Mouse (Mus musculus): ENCODE results near the gene Gm29609. TPM values are rescaled to one million over a fixed set of nuclear protein-coding genes. Genes with fewer than 3 reads are reported as not detected.

The Gm29609 gene
- total and polyA plus RNA-seq, 3 experiments = 0.57 to 2.7 (median 1.2) TPM

DNA sequence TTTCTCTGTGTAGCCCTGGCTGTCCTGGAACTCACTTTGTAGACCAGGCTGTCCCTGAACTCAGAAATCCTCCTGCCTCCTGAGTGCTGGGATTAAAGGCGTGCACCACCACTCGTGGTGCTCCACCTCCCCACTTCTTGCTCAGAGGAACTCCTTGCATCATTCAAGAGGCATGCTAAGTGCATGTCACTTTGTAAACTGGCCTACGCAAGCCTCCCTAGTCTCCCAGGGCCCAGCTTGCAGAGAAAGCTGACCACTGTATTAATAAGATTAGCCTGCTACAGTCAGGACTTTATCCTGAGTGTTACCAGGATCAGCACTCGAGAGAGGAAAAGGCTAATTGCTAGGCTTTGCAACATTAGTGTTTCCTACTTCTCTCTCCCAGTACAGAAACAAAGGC is 11.1 kb downstream of the Gm29609 start:
- H3K4me3 ChIP-seq (replicated peaks in 1 of 3; ENCODE audit: low read depth in 2 of 3, low read length in 2 of 3, poor library complexity in 1 of 3) = no peak overlapping the region
- TF ChIP-seq RAD21 (IDR thresholded peaks at IDR 0.05; ENCODE audit: low read depth, low read length) (no peak), JUND (conservative IDR thresholded peaks at IDR 0.05; ENCODE audit: low read depth, low read length) (no peak), MAX (IDR thresholded peaks at IDR 0.05; ENCODE audit: low read length) (no peak), NELFE (IDR thresholded peaks at IDR 0.05; ENCODE audit: low read depth, low read length) (no peak), CHD1 (IDR thresholded peaks at IDR 0.05; ENCODE audit: low read depth, low read length) (no peak), MYC (IDR thresholded peaks at IDR 0.05; ENCODE audit: low read depth, low read length) (no peak), USF2 (conservative IDR thresholded peaks at IDR 0.05; ENCODE audit: low read depth, low read length) (no peak), E2F4 (IDR thresholded peaks at IDR 0.05; ENCODE audit: insufficient replicate concordance, low read depth, low read length) (no peak), UBTF (IDR thresholded peaks at IDR 0.05; ENCODE audit: low read depth, low read length) (no peak)
- H3K79me2 ChIP-seq (replicated peaks; ENCODE audit: control insufficient read depth, extremely low read depth, insufficient read depth, poor library complexity, severe bottlenecking) = 0 out of 2 replicates have a peak, but pooled peaks cover 6% of the 10 kb centered on the region
- in situ Hi-C loops (cut with MboI; ENCODE audit: low pct_ligation_motif_present, low pct_unique_long_range_greater_than_20kb, low sequenced_read_pairs) = no loop called here
- peaks cover 74 to 92% of the 10 kb centered on the region in 2 experiments for H3K36me3 ChIP-seq (replicated peaks in 1 of 2; ENCODE audit: control insufficient read depth in 1 of 2, insufficient read depth in 1 of 2, low read length in 1 of 2)
- no peaks in the 10 kb centered on the region for H3K27me3 ChIP-seq (replicated peaks)
- dilution Hi-C loops (cut with MboI; ENCODE audit: extremely low pct_ligation_motif_present, extremely low pct_unique_long_range_greater_than_20kb, low sequenced_read_pairs) = no loop called here
- H3K4me1 ChIP-seq (ENCODE audit: control insufficient read depth in 1 of 2, insufficient read depth in 2 of 2) = no peaks in the 10 kb centered on the region
- H3K27ac ChIP-seq (ENCODE audit: insufficient read depth, low read depth) = no peak overlapping the region
- no peak overlapping the region for H3K4me2 ChIP-seq (ENCODE audit: insufficient read depth, low read depth, poor library complexity, severe bottlenecking)
- no peak overlapping the region for H3K9ac ChIP-seq (ENCODE audit: insufficient read depth, low read depth)
- no peak for DNase-seq (ENCODE audit: extremely low read depth)
- no peaks in the 10 kb centered on the region for H3K9me3 ChIP-seq (replicated peaks; ENCODE audit: low read length)

DNA sequence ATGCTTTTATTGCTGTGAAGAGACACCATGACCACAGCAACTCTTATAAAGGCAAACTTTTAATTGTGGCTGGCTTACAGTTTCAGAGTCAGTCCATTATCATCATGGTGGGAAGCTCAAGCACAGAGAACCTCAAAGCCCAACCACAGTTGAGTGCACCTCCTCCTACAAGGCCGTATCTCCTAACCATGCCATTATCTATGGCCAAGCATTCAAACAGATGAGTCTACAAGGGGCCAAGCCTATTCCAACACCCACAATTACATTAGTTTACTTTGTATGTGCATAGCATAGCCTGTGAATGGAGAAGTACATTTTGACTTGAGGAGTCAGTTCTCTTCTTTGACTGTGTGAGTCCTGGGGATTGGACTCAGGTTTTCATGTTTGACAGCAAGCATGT is 14.8 kb downstream of the Gm29609 start:
- Histone ChIP-seq H3K9me3 (replicated peaks; ENCODE audit: low read length) (no peaks in the 10 kb centered on the region), H3K27me3 (replicated peaks) (no peaks in the 10 kb centered on the region), H3K36me3 (replicated peaks in 1 of 2; ENCODE audit: control insufficient read depth in 1 of 2, insufficient read depth in 1 of 2, low read length in 1 of 2) (peaks cover 71 to 96% of the 10 kb centered on the region in 2 experiments), H3K27ac (ENCODE audit: insufficient read depth, low read depth) (no peak overlapping the region), H3K9ac (ENCODE audit: insufficient read depth, low read depth) (no peak overlapping the region), H3K4me3 (replicated peaks in 1 of 3; ENCODE audit: low read depth in 2 of 3, low read length in 2 of 3, poor library complexity in 1 of 3) (no peak overlapping the region), H3K4me2 (ENCODE audit: insufficient read depth, low read depth, poor library complexity, severe bottlenecking) (no peak overlapping the region), H3K79me2 (replicated peaks; ENCODE audit: control insufficient read depth, extremely low read depth, insufficient read depth, poor library complexity, severe bottlenecking) (peaks cover 6% of the 10 kb centered on the region; the same call in 1 of the 2 replicates), H3K4me1 (ENCODE audit: control insufficient read depth in 1 of 2, insufficient read depth in 2 of 2) (no peaks in the 10 kb centered on the region)
- no peak for DNase-seq (ENCODE audit: extremely low read depth)
- dilution Hi-C loops (cut with MboI; ENCODE audit: extremely low pct_ligation_motif_present, extremely low pct_unique_long_range_greater_than_20kb, low sequenced_read_pairs) = no loop called here
- TF ChIP-seq ELF1 (IDR thresholded peaks at IDR 0.05; ENCODE audit: low read depth, low read length) (no peak), JUND (conservative IDR thresholded peaks at IDR 0.05; ENCODE audit: low read depth, low read length) (no peak), SMC3 (IDR thresholded peaks at IDR 0.05; ENCODE audit: low read depth, low read length) (no peak), POLR2AphosphoS2 (IDR thresholded peaks at IDR 0.05; ENCODE audit: low read depth, low read length) (no peak), ZMIZ1 (IDR thresholded peaks at IDR 0.05; ENCODE audit: low read depth, low read length) (no peak), CHD2 (IDR thresholded peaks at IDR 0.05; ENCODE audit: low read length) (no peak), CHD1 (IDR thresholded peaks at IDR 0.05; ENCODE audit: low read depth, low read length) (no peak), CTCF (conservative IDR thresholded peaks at IDR 0.05 in 1 of 2, IDR thresholded peaks at IDR 0.05 in 1 of 2; ENCODE audit: low read depth in 2 of 2, low read length in 2 of 2) (no peak), NRF1 (IDR thresholded peaks at IDR 0.05; ENCODE audit: low read depth, low read length) (no peak), ZC3H11A (IDR thresholded peaks at IDR 0.05; ENCODE audit: low read depth, low read length) (no peak), ETS1 (conservative IDR thresholded peaks at IDR 0.05; ENCODE audit: low read depth, low read length) (no peak), E2F4 (IDR thresholded peaks at IDR 0.05; ENCODE audit: insufficient replicate concordance, low read depth, low read length) (no peak), BHLHE40 (IDR thresholded peaks at IDR 0.05; ENCODE audit: low read depth, low read length) (no peak), HCFC1 (IDR thresholded peaks at IDR 0.05; ENCODE audit: low read depth, low read length) (no peak), ZKSCAN1 (IDR thresholded peaks at IDR 0.05; ENCODE audit: borderline replicate concordance, low read depth, low read length) (no peak), MAX (IDR thresholded peaks at IDR 0.05; ENCODE audit: low read length) (no peak), SIN3A (IDR thresholded peaks at IDR 0.05; ENCODE audit: low read length) (no peak), USF2 (conservative IDR thresholded peaks at IDR 0.05; ENCODE audit: low read depth, low read length) (no peak), TCF12 (IDR thresholded peaks at IDR 0.05; ENCODE audit: low read depth, low read length) (no peak), IRF4 (IDR thresholded peaks at IDR 0.05; ENCODE audit: low read depth, low read length) (no peak)
- in situ Hi-C loops (cut with MboI; ENCODE audit: low pct_ligation_motif_present, low pct_unique_long_range_greater_than_20kb, low sequenced_read_pairs) = no loop called here
